Mouse (Mus musculus) T-helper 2 cell (primary cell): ENCODE results near the gene Lhx6.

Experiments
- in situ Hi-C: fragments of 300-600 bp; cut with MboI, MseI; formaldehyde crosslinking; loops from one replicate; pipeline ENCODE4 v1.15.1; 2025; ENCODE audit warnings: high pct_unique_total_duplicates

Lhx6 gene

GRCm38 (mm10) chr2:36093301-36093700, 11.9 kb downstream of the Lhx6 start:
- in situ Hi-C loops: no loop called here

GRCm38 (mm10) chr2:36092748-36093147, 12.5 kb downstream of the Lhx6 start:
- in situ Hi-C loops: no loop called here

GRCm38 (mm10) chr2:36090853-36091741, 14.1 kb downstream of the Lhx6 start:
- in situ Hi-C loops: no loop called here

- in situ Hi-C loops: loop anchor here (5.0 kb wide), 1 partner anchor 77 kb away; no protein-coding TSS in a partner anchor
Observed at GRCm38 (mm10) chr2:36089190-36089589, 16.0 kb downstream of the Lhx6 start.

- in situ Hi-C loops: loop anchor here (5.0 kb wide), 1 partner anchor 73 kb away; no protein-coding TSS in a partner anchor
Observed at GRCm38 (mm10) chr2:36085041-36085440, 20.2 kb downstream of the Lhx6 start.

- in situ Hi-C loops: no loop called here
Observed at GRCm38 (mm10) chr2:36082802-36083580, 22.2 kb downstream of the Lhx6 start.

- in situ Hi-C loops: no loop called here
Observed at GRCm38 (mm10) chr2:36081446-36081845, 23.8 kb downstream of the Lhx6 start.

- in situ Hi-C loops: no loop called here
Observed at GRCm38 (mm10) chr2:36077160-36077761, 27.9 kb downstream of the Lhx6 start.

GRCm38 (mm10) chr2:36075210-36075609, 30.0 kb downstream of the Lhx6 start:
- in situ Hi-C loops: no loop called here

- in situ Hi-C loops: no loop called here
Observed at GRCm38 (mm10) chr2:36073781-36074180, 31.4 kb downstream of the Lhx6 start.

- in situ Hi-C loops: no loop called here
Observed at GRCm38 (mm10) chr2:36071660-36072305, 33.4 kb downstream of the Lhx6 start.

- in situ Hi-C loops: no loop called here
Observed at GRCm38 (mm10) chr2:36067132-36067531, 38.1 kb downstream of the Lhx6 start.

- in situ Hi-C loops: no loop called here
Observed at GRCm38 (mm10) chr2:36061409-36061808, 43.8 kb downstream of the Lhx6 start.

GRCm38 (mm10) chr2:36056248-36056647, 49.0 kb downstream of the Lhx6 start:
- in situ Hi-C loops: no loop called here

GRCm38 (mm10) chr2:36053249-36053648, 52.0 kb downstream of the Lhx6 start:
- in situ Hi-C loops: no loop called here

- in situ Hi-C loops: no loop called here
Observed at GRCm38 (mm10) chr2:36049567-36049954, 55.6 kb downstream of the Lhx6 start.

- in situ Hi-C loops: no loop called here
Observed at GRCm38 (mm10) chr2:36048748-36049566, 56.3 kb downstream of the Lhx6 start, which contains the start of the genes Ndufa8 and Morn5. TSS of gene Ndufa8 (minus strand) at chr2:36049406. TSS of gene Morn5 (plus strand) at chr2:36049458.

GRCm38 (mm10) chr2:36048164-36048563, 57.0 kb downstream of the Lhx6 start:
- in situ Hi-C loops: no loop called here

GRCm38 (mm10) chr2:36040872-36041271, 64.3 kb downstream of the Lhx6 start:
- in situ Hi-C loops: loop anchor here (5.0 kb wide), 1 partner anchor 49 kb away; no protein-coding TSS in a partner anchor

- in situ Hi-C loops: no loop called here
Observed at GRCm38 (mm10) chr2:36039297-36039985, 65.8 kb downstream of the Lhx6 start.
